Mouse (Mus musculus): Measurements from ENCODE around the gene Cdon.

Cdon gene

GRCm38 (mm10) chr9:35491109-35491866 lies 70.4 kb downstream of the Cdon start:
- DNase-seq (ENCODE audit: extremely low read depth, low read depth, low spot score): no peak

- peak; percentile 18 for DNase-seq (ENCODE audit: extremely low read depth, low read depth, low spot score)
Observed at GRCm38 (mm10) chr9:35493033-35493732, 72.3 kb downstream of the Cdon start.

GRCm38 (mm10) chr9:35493733-35494092 lies 72.8 kb downstream of the Cdon start:
- no peak for DNase-seq (ENCODE audit: extremely low read depth, low read depth, low spot score)

- no peak for DNase-seq (ENCODE audit: extremely low read depth, low read depth, low spot score)
Observed at GRCm38 (mm10) chr9:35494937-35495336, 74.0 kb downstream of the Cdon start.

- DNase-seq (ENCODE audit: extremely low read depth, low read depth, low spot score): no peak
Observed at GRCm38 (mm10) chr9:35495471-35495870, 74.5 kb downstream of the Cdon start.

GRCm38 (mm10) chr9:35499946-35500345 lies 79.0 kb downstream of the Cdon start:
- DNase-seq (ENCODE audit: extremely low read depth, low read depth, low spot score): no peak

- no peak for DNase-seq (ENCODE audit: extremely low read depth, low read depth, low spot score)
Observed at GRCm38 (mm10) chr9:35502361-35503000, 81.6 kb downstream of the Cdon start.

GRCm38 (mm10) chr9:35508234-35508633 lies 87.3 kb downstream of the Cdon start:
- no peak for DNase-seq (ENCODE audit: extremely low read depth, low read depth, low spot score)

GRCm38 (mm10) chr9:35513900-35514299 lies 93.0 kb downstream of the Cdon start:
- DNase-seq (ENCODE audit: extremely low read depth, low read depth, low spot score): no peak

- no peak for DNase-seq (ENCODE audit: extremely low read depth, low read depth, low spot score)
Observed at GRCm38 (mm10) chr9:35516182-35516581, 95.3 kb downstream of the Cdon start.

GRCm38 (mm10) chr9:35516711-35517110 lies 95.8 kb downstream of the Cdon start:
- DNase-seq (ENCODE audit: extremely low read depth, low read depth, low spot score): no peak

GRCm38 (mm10) chr9:35518169-35518568 lies 97.2 kb downstream of the Cdon start, which contains the start of gene Gm1113:
TSS of gene Gm1113 (minus strand) at chr9:35518269.
- no peak for DNase-seq (ENCODE audit: extremely low read depth, low read depth, low spot score)

GRCm38 (mm10) chr9:35520631-35521348 lies 99.9 kb downstream of the Cdon start:
- no peak for DNase-seq (ENCODE audit: extremely low read depth, low read depth, low spot score)

- no peak for DNase-seq (ENCODE audit: extremely low read depth, low read depth, low spot score)
Observed at GRCm38 (mm10) chr9:35522241-35522640, 101.3 kb downstream of the Cdon start.

- peak; percentile 88 for DNase-seq (ENCODE audit: extremely low read depth, low read depth, low spot score)
Observed at GRCm38 (mm10) chr9:35522821-35523515, 102.0 kb downstream of the Cdon start.

GRCm38 (mm10) chr9:35523541-35523940 lies 102.6 kb downstream of the Cdon start:
- peak; percentile 73 for DNase-seq (ENCODE audit: extremely low read depth, low read depth, low spot score)

- no peak for DNase-seq (ENCODE audit: extremely low read depth, low read depth, low spot score)
Observed at GRCm38 (mm10) chr9:35523941-35524411, 103.0 kb downstream of the Cdon start.

- DNase-seq (ENCODE audit: extremely low read depth, low read depth, low spot score): no peak
Observed at GRCm38 (mm10) chr9:35529141-35529540, 108.2 kb downstream of the Cdon start.

- no peak for DNase-seq (ENCODE audit: extremely low read depth, low read depth, low spot score)
Observed at GRCm38 (mm10) chr9:35529796-35530195, 108.9 kb downstream of the Cdon start.

GRCm38 (mm10) chr9:35533266-35533665 lies 112.3 kb downstream of the Cdon start:
- DNase-seq (ENCODE audit: extremely low read depth, low read depth, low spot score): peak; percentile 86

Measured in fat pad, adult 2 months (tissue).